Mouse (Mus musculus): ENCODE results near the gene Lta.

DNA sequence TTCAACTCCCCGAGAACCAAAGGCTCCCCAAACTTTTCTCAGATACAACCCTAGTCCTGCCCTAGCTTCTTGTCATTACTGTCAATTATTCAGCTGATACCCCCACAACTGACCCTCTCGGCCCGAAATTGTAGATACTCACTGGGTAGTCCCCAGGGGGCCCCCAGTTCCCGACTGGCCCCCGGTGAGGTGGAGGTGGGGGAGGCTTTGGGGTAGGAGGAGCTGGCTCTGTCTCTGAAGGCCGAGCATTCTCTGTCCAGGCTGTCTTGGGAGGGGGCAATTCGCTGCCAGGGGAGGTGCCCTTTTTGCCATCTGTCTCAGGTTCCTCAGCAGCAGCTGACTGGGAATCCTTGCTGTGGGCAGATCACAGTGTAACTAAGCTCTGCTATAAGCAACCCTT lies 45.5 kb downstream of the Lta start:
- TF ChIP-seq CTCF (IDR thresholded peaks at IDR 0.05; ENCODE audit: low read depth, low read length) (no peak), GATA1 (IDR thresholded peaks at IDR 0.05; ENCODE audit: borderline replicate concordance, low read length) (no peak), POLR2AphosphoS5 (IDR thresholded peaks at IDR 0.05; ENCODE audit: insufficient replicate concordance, low read depth, low read length) (no peak), TAL1 (conservative IDR thresholded peaks at IDR 0.05; ENCODE audit: low read depth, low read length) (no peak)
